Mouse (Mus musculus) adrenal gland, postnatal 25 days (tissue): ENCODE data around the gene Rras2. TPM values are rescaled to one million over a fixed set of nuclear protein-coding genes. Genes with fewer than 3 reads are reported as not detected.

ENCODE experiments used
- DNase-seq: peaks from one replicate; pipeline ENCODE4 v3.0.0; 2021; ENCODE audit warnings: mixed read lengths
- total RNA-seq: library from RNA; stranded (reverse); gene quantifications from 2 replicates; pipeline ENCODE4 v1.2.3, GENCODE M21; 2021

The Rras2 gene
- total RNA-seq, 1 experiment from 2014 or later: 23.9 TPM

DNA sequence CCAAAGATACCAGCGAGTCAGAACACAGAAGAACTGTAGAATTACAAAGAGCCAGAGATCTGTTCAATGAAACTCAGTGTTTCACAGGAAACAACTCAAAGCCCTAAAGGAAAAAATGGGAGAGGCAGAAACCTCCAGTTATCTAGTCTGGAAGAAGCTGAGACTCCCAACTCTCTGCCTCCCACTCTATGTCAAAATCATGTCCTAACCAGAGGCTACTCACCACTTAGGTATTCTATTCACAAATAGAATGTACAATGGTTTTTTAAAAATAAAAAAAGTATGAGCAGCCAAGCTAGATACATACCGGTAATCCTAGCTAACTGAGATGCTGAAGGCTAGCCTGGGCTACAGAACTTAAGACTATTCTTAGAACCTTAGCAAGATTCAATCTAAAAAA is 3.3 kb downstream of the Rras2 start:
- DNase-seq: no peak

DNA sequence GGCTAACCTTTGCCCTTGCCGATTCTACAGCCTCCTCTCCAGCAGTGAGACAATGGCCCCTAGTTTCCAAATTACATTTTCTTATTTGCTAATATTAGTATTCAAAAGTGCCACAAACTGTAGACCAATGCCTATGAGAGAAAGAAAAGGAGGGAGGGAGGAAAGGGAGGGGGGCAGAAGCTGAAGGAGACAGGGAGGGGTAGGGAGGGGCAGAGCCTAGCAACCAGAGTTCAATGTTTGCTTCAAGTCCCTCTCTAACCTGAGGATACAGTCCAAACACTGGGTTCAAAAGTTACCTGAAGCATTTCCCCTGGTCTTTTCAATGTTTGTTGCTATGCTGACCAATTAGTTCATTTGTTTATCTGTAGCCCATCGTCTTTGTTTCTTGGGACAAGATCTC is 7.1 kb downstream of the Rras2 start:
- DNase-seq: no peak

DNA sequence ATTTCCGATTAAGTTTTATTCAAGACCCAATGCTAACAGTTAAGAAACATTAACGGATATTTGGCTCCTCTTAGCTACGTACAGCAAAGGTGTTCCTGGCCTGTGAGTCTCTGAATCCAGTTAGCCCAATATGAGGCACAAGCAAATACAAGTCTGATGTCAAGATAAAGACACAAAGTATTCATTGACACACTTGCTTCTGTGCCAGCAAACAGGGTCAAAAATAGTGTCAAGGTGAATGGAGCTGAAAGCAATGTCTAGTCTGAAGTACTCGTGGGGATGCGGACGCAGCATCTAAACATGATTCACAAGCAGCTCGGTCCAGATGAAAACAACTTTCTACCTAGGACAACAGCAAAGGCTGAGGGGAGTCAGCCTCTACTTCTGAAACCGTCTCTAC is 11.7 kb downstream of the Rras2 start:
- DNase-seq: no peak

DNA sequence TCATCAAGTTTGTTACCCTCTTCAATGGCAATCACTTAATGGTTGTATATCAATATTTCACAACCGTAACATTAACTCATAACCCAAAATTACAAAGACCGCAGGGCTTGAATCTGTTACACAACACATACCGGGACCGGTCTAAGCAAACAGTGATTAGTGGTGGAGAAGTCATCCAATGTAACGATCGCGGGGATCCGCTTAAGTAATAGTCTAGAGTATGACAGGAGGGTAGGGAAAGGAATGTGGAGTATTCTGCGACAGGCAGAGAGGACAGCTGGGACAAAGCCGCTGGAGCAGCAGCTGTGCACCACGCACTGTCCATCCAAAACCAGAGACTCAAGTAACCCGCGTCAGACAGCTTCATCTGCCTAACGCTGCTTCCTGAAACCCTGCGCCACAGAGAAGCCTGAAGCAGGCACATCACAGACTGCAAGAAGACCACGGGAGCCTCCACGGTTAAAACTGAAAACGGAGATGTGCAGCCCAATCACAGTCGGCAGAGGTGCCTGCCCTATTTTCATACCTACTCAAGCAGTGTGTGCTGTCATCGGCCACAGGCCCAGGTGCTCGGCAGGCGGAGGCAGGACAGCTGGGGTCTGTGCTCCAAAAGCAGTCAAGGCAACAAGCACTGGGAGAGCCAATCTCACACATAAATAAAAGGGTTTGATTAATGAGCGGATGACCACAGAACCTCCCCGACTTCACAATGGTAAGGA is 13.8 kb downstream of the Rras2 start:
- no peak for DNase-seq

DNA sequence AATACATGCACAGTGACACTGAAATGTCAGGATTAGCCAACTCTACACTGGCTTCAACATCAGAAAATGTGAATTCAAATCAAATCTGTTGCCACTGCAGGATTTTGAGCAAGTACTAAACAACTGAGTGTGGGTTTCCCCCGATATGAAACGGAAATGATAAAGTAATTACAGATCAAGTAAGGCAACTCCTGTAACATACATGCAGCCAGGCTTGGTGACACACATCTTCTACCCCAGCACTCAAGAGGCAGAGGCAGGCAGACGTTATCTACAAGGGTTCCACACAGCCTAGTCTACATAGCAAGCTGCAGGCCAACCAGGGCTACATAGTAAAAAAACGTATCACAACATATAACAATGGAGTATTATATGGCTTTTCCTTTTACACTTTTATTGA is 14.4 kb downstream of the Rras2 start:
- no peak for DNase-seq

DNA sequence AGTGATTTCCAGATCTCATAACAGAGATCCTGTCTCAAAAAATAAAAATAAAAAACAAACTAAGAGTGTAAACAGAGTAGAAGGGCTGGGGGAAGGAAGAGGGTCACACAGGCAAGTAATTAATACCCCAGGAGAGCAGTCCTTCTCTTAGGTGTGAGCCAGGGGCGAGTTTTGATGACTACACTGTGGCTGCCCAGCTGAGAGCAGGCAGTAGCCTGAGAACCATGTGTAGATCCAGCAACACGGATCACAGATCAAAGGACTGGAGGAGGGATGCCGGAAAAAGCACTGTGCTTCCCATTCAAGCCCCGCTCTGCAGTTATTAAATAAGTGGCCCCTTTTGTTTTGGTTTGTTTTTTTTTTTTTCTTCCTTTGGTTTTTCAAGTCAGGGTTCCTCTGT is 15.0 kb downstream of the Rras2 start:
- no peak for DNase-seq

DNA sequence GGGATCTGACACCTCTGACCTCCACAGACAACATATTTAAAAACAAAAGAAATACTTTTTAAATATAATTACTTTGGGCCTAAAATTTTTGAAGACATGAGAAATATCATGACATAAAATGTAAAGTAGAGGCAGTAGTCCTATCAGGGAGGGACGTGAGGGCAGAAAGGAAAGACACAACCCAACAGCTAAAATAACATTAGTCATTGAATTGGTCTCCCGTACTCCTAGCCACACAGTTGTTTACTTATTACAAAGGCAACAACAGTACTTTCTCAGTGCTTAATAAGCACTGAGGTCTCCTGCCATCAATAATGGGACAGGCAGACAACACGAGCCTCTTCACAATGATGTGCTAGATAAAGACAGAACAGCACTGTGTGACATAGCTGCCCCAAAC is 16.2 kb downstream of the Rras2 start:
- DNase-seq: no peak

DNA sequence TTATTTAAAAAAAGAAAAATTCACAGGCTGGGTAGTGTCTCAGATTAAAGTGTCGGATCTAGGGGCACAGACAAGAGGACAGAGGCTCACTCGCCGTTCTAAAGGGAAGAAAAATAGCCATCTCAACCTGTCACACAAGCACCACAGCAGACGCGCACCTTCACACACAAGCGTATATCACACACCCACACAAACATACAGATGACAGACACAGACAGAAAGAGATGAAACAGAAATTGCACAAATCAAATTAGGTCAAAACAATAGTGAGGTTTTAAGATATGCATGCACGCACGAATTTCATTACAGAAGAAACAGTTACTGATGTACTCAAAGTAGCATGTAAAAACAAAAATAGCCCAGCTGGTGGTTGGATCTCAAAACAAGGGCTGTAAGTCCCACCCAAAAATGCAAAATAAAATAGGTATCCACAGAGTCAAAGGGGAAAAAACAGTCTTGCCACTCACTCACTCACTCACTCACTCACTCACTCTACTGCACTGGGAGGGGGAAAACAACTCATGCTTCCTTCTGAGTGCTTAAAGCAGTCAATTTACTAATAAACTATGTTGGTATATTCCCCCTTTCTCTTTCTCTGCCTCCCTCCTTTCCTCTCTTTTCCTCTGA is 23.9 kb downstream of the Rras2 start:
- no peak for DNase-seq

DNA sequence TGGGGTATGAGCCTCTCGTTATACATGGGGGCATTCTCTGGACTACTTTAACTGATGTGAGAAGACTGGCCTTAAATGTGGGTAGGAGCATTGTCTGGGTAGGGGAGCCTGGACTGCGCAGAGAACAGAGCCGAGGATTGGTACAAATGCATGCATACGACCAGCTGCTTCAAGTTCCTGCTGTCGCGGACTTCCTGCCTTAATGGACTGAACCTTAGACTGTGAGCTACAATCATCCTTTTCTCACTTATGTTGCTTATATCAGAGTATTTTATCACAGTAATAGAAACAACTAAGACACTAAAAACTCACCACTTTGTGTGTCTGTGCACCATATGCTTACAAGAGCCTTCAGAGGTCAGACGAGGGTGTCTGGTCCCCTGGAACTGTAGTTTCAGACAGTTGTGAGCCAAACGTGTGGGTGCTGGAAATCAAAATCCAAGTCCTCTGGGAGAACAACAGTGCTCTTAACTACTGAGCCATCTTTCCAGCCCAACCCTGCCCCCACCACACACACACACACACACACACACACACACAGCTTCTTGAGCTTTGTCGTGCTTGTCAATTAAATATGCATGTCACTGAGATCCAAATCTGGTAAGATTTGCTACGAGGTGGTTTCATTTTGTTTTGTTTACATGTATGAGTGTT is 26.6 kb downstream of the Rras2 start:
- no peak for DNase-seq

DNA sequence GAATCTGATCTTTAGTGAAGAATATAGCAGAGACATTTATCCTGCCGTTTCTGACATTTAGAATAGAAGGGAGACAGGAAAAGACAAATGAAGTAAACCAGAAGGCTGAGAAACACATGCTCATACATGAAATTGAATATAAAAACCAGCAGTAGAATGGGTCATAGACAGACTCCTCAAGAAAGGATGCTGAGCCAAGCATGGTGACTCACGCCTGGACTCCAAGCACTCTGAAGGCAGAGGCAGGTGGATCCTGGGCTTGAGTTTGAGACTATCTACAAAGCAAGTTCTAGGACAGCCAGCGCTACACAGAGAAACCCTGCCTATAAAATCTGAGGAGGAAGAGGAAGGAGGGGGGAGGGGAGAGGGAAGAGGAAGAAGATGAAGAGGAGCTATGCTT is 27.4 kb downstream of the Rras2 start:
- no peak for DNase-seq

DNA sequence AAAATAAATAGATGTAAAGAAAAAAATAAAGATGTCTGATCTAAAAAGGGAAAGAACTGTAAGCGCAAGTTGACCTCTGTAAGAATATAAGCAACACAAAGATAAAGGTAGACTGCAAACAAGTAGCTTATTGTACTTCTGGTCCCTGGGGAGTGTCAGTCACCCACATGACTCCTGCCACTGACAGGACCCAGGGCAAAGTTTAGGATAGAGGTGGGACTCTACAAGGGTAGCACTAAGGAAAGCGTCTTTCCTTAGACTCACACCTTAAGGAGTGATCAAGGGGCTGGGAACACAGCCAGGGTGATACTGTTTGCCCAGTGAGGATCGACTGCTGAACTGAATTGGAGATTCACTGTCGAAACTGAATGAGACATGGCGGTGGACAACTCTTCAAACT is 28.7 kb downstream of the Rras2 start:
- no peak for DNase-seq

DNA sequence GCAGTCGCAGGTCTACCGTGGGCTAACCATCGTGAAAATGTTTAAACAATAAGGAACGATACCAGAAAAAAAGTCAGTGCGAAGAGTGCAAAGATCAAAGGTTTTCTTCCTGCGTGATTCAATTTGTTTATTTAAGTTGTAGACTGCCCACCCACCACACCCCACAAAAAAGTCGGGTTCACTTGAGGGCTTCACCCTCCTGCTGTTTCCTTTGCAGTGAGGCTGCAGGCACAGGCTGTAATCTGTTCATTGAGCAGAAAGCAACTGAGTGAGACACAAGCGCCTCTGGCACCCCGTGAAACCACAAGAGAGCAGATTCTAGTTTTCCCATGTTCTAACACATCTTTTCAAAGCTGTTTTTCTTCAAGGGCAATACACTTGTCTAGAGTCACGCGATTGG is 29.6 kb downstream of the Rras2 start:
- DNase-seq: no peak

DNA sequence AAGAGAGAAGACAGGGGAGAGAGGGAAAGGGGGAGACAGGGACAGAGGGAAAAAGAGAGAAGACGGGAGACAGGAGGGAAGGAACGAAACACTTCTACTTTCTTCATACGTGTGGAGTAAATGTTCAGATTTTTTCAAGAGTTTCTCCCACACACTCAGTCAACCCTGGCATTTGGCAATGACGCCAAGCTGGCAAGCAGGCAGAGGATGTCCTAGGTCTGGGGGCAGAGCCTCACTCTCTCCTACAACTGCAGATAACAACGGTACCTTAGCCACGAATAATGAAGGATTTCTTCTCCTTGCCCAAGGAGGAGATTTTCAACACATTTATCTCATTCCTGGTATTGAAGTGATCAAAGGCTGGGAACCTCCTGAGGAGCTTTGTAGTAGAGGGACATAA is 30.2 kb downstream of the Rras2 start:
- DNase-seq: peak; percentile 42

DNA sequence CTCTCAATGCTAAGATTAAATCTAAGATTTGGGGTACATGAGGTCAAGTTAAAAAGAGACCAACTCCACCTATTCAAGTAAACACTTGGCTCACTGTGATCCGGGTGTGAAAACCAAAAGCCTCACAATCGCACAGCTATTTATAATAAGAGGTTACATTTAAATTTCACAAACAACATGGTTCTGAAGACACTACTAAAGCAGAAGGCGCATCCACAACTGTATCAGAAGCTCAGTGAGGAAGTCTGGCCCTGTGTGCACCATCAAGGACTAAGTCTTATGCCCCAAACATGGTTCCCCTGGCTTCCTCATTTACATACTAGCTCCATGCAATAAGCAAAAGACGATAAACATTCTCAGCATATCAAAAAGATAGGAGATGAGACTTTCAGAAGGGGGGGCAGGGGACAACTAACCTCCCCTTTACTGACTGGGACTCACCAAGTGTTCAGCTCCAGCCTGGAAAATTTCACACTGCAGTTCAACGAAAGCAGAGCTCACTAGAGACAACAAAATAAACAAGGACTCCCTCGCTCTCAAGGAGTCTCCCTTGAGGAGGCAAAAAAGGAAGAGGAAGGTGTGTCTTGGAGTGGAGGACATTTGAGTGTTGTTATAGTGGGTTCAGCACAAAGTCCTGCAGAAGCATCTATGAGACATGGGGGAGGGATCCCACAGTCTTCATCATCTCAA is 31.4 kb downstream of the Rras2 start:
- no peak for DNase-seq

DNA sequence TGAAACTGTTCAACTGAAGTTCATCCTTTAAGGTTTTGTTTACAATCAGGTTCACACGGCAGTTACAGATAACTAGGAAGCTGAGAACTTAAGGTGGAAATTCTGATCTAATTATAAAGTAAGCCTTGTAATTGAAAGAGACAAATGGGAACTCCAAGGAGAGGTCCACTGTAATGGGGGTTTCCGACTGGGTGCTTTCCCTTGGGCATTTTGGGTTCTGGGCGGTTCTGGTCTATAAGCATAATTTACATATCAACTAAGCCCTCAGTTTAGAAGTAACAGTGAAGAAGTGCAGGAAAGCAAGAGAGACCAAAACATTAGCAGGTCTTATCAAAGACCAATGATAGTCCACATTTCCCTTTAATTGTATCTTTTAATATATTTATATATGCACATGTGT is 33.8 kb downstream of the Rras2 start:
- DNase-seq: no peak

DNA sequence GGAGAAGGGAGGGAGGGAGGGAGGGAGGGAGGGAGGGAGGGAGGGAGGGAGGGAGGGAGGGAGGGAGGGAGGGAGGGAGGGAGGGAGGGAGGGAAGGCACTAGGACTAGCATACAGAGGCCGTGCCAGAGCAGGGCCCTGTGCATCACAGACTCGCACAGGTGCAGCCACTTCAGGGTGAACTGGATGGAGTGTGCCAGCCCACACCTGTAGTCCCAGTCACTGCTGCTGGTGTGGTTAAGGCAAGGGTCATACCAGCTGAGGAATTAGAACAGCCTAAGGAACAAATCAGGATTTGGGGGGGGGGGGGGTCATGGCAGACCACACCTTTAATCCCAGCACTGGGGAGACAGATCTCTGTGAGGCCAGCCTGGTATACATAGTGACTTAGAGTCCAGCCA is 34.5 kb downstream of the Rras2 start:
- no peak for DNase-seq

DNA sequence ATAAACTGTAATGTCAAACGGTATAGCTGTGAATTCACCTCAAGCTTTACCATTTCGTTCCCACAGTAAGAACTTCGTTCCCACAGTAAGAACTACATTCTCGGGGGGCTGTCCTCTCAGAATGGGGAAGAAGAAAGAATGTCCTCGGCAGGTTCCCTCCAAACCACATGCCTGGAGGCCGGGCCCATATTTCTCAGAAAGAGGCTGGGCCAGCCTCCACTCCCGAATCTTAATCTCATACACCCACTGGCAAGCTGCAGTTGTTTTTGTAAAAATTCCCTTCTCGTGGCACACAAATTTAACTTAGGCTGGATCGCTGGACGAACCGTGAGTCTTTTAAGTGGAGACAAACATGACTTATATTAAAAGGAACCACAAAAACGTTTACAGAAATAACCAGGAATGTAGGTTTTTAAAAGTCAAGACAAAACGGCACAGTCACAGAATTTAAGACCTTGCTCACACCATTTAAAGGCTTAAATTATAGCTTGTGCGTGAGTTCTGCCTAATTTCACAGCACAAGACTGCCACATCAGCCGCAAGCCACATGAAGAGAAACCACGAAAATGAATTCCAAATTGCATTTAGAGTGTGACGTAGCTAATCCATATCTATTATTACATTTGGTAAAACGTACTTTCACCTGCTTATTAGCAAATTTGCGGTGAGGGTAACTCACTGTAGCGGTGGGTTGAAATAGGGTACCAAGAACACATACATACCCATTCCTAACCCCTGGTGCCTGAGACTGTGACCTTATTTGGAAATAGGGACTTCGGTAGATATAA is 35.8 kb downstream of the Rras2 start:
- no peak for DNase-seq

DNA sequence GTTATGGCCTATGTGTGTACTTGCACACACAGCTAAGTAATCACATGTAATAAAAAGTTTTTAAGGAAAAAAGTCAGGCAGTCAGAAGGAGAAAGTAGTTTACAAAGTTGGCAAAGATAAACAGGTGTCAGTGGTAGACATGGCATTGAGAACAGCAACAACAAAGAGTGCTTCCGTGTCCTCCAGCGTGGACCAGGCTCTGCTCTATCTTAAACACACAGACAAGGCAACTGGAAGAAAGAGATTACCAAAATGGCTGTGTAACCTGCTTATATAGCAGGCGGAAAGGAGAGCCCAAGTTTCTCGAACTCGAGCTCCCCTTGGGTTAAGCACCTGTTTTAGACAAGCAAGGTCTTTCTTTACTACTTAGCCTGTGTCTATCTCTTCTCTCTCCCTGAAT is 37.3 kb downstream of the Rras2 start:
- DNase-seq: no peak

DNA sequence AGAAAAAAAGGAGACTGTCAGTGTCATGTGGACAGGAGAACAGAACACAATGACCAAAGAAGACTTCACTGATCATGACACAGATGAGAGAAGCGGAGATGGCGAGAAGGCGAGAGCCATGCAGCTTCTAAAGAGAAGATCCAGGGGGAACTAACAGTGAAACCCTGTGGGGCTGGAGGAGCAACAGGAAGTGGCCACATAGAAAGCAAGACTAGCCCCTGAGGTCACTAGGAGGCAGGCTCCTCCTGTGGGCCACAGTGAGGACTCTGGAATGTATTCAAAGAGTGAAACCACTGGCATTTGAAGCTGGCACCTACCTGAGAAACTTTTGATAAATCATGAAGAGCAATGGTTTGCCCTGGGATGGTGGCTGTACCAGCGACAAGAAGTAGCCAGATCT is 38.2 kb downstream of the Rras2 start:
- no peak for DNase-seq

DNA sequence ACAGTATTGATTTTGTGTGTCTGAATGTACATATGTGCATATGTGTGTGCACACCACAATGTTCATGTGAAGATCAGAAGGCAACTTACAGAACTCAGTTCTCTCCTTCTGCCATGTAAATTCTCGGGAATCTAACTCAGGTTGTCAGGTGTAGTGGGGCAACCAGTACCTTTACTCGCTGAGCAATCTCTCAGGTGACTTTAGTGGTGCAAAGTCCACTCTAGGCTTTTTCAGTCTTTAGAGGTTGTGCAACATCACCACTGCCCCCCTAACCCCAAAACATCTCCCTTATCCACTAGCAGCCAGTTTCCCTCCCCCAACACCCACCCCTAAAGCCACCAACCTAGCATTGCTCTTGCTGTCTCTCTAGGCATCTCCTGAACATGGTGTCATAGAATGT is 43.0 kb downstream of the Rras2 start:
- no peak for DNase-seq

DNA sequence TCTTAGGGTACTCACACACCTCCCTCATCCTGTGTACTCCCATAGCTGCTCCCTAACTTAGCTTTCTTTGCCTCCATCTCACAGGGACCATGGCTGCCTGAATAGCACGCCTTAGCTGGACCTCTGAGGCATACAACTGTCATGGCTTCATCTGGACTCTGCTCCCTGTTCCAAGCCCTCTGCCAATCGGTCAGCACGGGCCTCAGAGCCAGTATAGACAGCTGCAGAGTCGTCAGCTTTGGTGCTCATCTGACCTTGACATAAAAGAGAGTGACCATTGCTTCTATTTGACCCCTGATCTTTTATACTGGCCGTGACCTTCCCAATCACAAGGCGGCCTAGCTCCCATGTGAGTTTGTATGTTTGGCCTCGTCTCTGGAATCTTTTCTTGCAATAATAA is 43.4 kb downstream of the Rras2 start:
- DNase-seq: no peak

DNA sequence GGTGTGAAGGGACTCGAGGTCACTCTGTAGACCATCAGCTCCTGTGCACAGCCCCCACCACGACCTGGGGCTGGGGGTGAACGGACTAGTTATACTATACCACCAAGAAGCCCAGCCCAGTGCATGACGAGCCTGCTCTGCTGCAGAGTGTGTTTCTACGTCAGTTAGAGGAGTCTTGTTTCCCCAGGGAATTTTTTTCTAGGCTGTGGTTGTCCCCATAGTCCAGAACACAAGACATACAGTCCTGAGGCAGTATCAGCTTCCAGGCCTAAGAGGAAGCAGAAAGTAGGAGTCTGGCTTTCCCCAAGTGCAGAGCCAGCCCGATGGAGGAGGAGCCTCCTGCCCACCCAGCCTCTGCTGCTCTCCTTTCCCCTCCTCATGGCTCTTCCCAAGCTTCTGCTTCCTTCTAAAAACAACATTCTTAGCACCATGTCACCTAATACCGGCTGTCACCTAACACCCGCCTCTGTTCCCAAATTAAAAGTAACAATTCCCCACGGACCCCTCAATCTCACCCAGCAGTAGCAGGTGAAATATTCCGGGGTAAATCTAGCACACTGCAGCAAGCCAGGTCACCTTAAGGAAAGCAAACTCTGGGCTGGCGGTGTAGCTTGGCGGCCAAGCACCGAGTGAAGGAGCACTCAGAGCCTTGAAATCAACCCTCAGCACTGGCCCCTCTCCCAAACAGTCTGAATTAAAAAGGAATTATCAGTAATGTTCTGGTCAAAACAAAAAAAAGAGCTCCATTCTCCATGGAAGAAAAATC is 45.5 kb downstream of the Rras2 start:
- DNase-seq: no peak
